Mouse (Mus musculus) adipose tissue, adult 10 weeks (tissue): Measurements from ENCODE around the gene Kbtbd6. TPM values are rescaled to one million over a fixed set of nuclear protein-coding genes. Genes with fewer than 3 reads are reported as not detected.

Source experiments
- polyA plus RNA-seq: library from polyadenylated mRNA; stranded (reverse); fragments of 350-450 nt; fragmentation: Illumina TruSeq; extraction: RNeasy Lipid Tissue Mini Kit (QIAGEN cat#74804); gene quantifications from one replicate; pipeline ENCODE4 v1.2.3, GENCODE M21; 2014; ENCODE audit warnings: low read depth, low replicate concordance

Gene Kbtbd6
- 0.87 TPM for polyA plus RNA-seq

DNA sequence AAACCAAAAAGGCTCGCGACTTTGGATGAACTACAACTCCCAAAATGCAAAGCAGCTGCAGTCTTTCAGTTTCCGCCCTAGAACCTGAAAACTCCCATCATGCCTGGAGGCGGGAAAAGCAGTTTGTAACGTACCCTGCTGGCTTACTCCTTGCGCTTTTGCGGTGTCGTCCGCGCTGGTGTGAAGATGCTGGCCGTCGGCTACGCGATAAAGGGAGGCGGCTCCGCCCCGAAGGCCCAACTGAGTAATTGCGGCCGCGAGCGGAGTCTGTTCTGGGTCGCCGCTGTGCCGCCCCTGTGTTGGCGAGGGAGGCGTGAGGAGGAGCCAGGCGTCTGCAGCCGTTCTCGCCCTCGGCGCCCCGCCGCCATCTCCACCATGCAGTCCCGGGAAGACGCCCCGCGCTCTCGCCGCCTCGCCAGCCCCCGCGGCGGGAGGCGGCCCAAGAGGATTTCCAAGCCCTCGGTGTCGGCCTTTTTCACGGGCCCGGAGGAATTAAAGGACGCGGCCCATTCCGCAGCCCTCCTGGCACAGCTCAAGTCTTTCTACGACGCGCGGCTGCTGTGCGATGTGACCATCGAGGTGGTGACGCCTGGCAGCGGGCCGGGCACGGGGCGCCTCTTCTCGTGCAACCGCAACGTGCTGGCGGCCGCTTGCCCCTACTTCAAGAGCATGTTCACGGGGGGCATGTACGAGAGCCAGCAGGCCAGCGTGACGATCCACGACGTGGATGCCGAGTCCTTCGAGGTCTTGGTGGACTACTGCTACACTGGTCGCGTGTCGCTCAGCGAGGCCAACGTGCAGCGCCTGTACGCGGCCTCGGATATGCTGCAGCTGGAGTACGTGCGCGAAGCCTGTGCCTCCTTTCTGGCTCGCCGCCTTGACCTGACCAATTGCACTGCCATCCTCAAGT, at the start of gene Kbtbd6:
TSS of gene Kbtbd6 (plus strand) at position 155 of the 910 bp plus-strand sequence.

DNA sequence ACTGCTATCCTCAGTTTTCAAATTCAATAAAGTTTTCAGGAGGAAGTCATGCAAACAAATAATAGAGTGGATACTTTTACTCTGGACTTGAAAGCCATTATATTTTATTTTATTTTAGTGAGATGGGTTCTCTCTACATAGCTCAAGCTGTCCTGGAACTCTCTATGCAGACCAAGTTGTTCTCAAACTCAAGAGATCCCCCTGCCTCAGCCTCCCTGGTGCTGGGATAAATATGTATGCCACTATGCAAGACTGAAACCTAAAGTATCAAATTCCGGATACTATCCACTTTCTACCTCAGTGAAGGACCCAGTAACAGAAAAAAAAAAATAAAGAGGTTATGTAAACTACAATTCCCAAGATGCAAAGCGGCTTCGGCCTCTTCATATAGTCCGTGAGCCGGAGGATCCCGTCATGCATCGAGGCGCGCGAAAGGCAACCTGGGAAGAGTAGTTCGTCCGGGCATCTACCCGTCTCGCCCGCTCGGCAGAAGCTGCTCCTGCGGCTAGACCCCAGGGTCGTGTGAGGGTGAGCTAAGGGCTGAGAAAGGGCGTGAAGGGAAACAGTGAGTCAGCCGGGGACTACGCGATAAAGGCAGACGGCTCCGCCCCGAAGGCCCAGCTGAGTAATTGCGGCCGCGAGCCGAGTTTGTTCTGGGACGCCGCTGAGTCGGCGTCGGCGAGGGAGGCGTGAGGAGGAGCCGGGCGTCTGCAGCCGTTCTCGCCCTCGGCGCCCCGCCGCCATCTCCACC, 25.5 kb upstream of the Kbtbd6 start, which contains the start of gene Kbtbd7:
TSS of gene Kbtbd7 (plus strand) at position 533 of the 751 bp plus-strand sequence.

DNA sequence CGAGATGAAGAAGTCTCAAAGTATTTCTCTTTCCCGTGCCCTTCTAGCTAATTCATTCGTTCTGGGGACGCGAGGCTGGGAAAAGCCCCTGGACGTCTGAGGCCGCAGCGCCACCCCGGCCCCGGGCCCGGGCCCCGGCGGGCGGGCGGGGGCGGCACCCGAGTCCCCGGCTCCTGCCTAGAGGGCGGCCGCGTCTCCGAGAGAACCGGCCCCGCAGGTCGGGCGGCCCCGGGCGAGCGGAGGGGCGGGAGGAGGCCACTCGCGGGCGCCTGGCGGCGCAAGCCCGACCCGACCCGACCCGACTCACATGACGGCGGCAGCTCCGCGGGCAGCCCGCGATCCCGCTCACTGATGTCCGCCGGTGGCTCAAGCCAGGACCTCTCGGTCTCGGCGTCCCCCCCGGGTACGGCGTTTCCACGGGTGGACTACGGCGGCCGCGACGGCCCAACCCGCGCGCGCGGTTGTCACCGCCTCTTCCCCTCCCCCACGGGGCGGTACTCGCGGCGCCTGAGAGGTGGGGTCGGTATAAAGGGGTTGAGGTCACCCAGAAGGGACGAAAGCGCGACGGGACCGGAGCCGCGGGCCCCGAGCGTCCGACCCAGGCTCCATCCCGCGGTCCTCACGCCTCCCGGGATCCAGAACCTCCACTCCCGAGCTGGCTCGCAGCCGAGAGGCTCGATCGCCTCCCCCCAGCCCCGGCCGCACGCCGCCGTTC, 29.1 kb downstream of the Kbtbd6 start, which contains the start of gene Elf1:
TSS of gene Elf1 (plus strand) at position 571 of the 715 bp plus-strand sequence.

DNA sequence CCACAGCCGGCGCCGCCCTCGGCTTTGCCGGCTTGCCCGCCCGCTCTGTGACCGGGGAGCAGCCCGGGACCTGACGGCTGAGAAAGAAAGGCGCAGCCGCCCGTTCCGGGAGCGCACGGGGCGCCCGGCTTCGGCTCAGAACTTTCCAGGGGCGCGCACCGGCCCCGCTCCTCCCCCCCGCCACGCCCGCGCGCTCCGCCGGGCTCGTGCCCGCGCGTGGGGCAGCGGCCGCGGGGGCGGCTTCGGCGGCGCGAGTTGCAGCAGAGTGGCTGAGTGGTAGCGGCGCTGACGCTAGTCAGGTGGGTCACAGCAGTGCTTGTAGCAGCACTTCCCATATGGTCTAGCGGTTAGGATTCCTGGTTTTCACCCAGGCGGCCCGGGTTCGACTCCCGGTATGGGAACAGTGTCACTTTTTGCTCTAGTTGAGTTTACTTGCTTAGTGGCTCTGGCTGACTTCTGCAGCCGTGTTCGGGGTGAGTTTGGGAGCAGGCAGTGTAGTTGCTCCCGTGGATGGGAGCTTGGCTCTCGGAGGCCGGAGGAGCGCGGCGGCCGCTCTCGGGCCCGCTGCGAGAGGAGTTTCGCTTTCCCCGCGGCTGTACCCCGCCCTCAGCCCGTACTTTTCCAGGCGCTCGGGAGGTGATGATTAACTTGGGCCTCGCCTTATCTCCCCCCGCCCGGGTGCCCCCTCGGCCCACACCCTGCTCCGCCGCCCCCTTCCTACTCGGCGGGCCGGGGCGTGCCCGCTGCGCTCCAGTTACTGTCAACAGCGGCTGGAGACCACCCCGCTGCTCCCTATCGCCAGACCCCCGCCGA, 29.9 kb downstream of the Kbtbd6 start, which contains the start of gene Wbp4:
TSS of gene Wbp4 (minus strand) at position 182 of the 813 bp plus-strand sequence.

Other genes with a start within 250 kb of the Kbtbd6 start
- gene Zfp957, start 204.5 kb upstream of the Kbtbd6 start, polyA plus RNA-seq: not detected
- 184 TPM for gene Rgcc, start 150.2 kb upstream of the Kbtbd6 start, polyA plus RNA-seq
- gene Naa16, start 61.1 kb upstream of the Kbtbd6 start, polyA plus RNA-seq: 10.8 TPM
- gene Mtrf1, start 54.1 kb upstream of the Kbtbd6 start, polyA plus RNA-seq: 8.0 TPM
- 8.9 TPM for gene Kbtbd7, start 25.3 kb upstream of the Kbtbd6 start, polyA plus RNA-seq
- 24.8 TPM for gene Elf1, start 29.4 kb downstream of the Kbtbd6 start, polyA plus RNA-seq
- gene Wbp4, start 29.7 kb downstream of the Kbtbd6 start, polyA plus RNA-seq: 29.6 TPM
- gene Sugt1, start 135.9 kb downstream of the Kbtbd6 start, polyA plus RNA-seq: 58.8 TPM
- 7.5 TPM for gene Cnmd, start 210.3 kb downstream of the Kbtbd6 start, polyA plus RNA-seq